Mouse (Mus musculus) neural tube, embryonic 13.5 days (tissue): ENCODE measurements around the gene Josd2. TPM values are rescaled to one million over a fixed set of nuclear protein-coding genes. Genes with fewer than 3 reads are reported as not detected.

ENCODE experiments used
- ATAC-seq: fragments of 200-750 bp; cut with Nextera tagmentation; 2 replicates; pipeline ENCODE4 v1.8.0; 2017; ENCODE audit warnings: low read depth, mild to moderate bottlenecking, moderate TSS enrichment, moderate library complexity
- H3K27ac ChIP-seq: fragments of 300-500 bp; sonication (generic); replicated peaks from 2 replicates; pipeline ENCODE4 v1.5.1; 2015; ENCODE audit warnings: moderate library complexity, mild to moderate bottlenecking, inconsistent platforms
- H3K27me3 ChIP-seq: fragments of 300-500 bp; sonication (generic); 2 replicates; pipeline ENCODE4 v1.6.1; 2015; ENCODE audit warnings: mild to moderate bottlenecking, inconsistent platforms
- H3K36me3 ChIP-seq: fragments of 300-500 bp; sonication (generic); 2 replicates; pipeline ENCODE4 v1.6.1; 2015; ENCODE audit warnings: mild to moderate bottlenecking, inconsistent platforms
- H3K4me1 ChIP-seq: fragments of 300-500 bp; sonication (generic); replicated peaks from 2 replicates; pipeline ENCODE4 v1.6.1; 2015; ENCODE audit warnings: inconsistent platforms
- H3K4me2 ChIP-seq: fragments of 300-500 bp; sonication (generic); 2 replicates; pipeline ENCODE4 v1.6.1; 2015; ENCODE audit warnings: inconsistent platforms, mild to moderate bottlenecking, moderate library complexity
- H3K4me3 ChIP-seq: fragments of 300-500 bp; sonication (generic); 2 replicates; pipeline ENCODE4 v1.5.1; 2015; ENCODE audit warnings: mild to moderate bottlenecking, inconsistent platforms
- H3K9ac ChIP-seq: fragments of 300-500 bp; sonication (generic); 2 replicates; pipeline ENCODE4 v1.6.1; 2015; ENCODE audit warnings: moderate library complexity, mild to moderate bottlenecking, inconsistent platforms
- H3K9me3 ChIP-seq: fragments of 300-500 bp; sonication (generic); 2 replicates; pipeline ENCODE4 v1.6.1; 2016; ENCODE audit warnings: inconsistent platforms
- WGBS: fragments of 180-500 bp; shearing (Covaris S2); methylation state at CpG from one replicate; pipeline ENCODE4 v1.1.7; 2015; 5-methylcytosine and 5-hydroxymethylcytosine counted together
- polyA plus RNA-seq: library from polyadenylated mRNA; unstranded; fragments of >200 nt; fragmentation: Nextera tagmentation; extraction: Ambion mirVana; gene quantifications from 2 replicates; pipeline ENCODE4 v1.2.1, GENCODE M21; 2015

Gene Josd2
- polyA plus RNA-seq, 1 experiment from 2014 or later = 49.9 TPM

GRCm38 (mm10) chr7:44495992-44496770 is 28.4 kb downstream of the Josd2 start, which contains the start of the genes Emc10 and Fam71e1:
Gene Emc10 (minus strand): TSS chr7:44496529.
Gene Fam71e1 (plus strand): TSS chr7:44496581.
- peak within 1 kb of the TSS; percentile 85 for H3K4me2 ChIP-seq
- WGBS = 1% methylated on average over 58 of the region's 58 CpGs

GRCm38 (mm10) chr7:44496771-44497109 is 29.0 kb downstream of the Josd2 start:
- peaks cover 25% of the 10 kb centered on the region for H3K36me3 ChIP-seq
- no peaks in the 10 kb centered on the region for H3K27me3 ChIP-seq
- no peak for ATAC-seq
- peak overlapping the region; percentile 95 for H3K9ac ChIP-seq
- peak overlapping the region; percentile 86 for H3K4me3 ChIP-seq
- peak overlapping the region; percentile 85 for H3K4me2 ChIP-seq
- H3K4me1 ChIP-seq = peaks cover 32% of the 10 kb centered on the region
- no peaks in the 10 kb centered on the region for H3K9me3 ChIP-seq
- peak overlapping the region; percentile 95 for H3K27ac ChIP-seq
- under 1% methylated on average over 26 of the region's 26 CpGs for WGBS

More at GRCm38 (mm10) chr7:44495992-44496770, 28.4 kb downstream of the Josd2 start, which contains the start of the genes Emc10 and Fam71e1:
- Histone ChIP-seq H3K9me3 (no peaks in the 10 kb centered on the region), H3K36me3 (peaks cover 30% of the 10 kb centered on the region), H3K4me3 (peak within 1 kb of the TSS; percentile 86), H3K27me3 (no peaks in the 10 kb centered on the region), H3K4me1 (peaks cover 32% of the 10 kb centered on the region), H3K27ac (peak within 1 kb of the TSS; percentile 95), H3K9ac (peak within 1 kb of the TSS; percentile 95)
- peak; percentile 96 for ATAC-seq

GRCm38 (mm10) chr7:44497361-44498055 is 29.7 kb downstream of the Josd2 start:
- Histone ChIP-seq H3K27me3 (no peaks in the 10 kb centered on the region), H3K27ac (peak overlapping the region; percentile 95), H3K9me3 (no peaks in the 10 kb centered on the region), H3K36me3 (peaks cover 17% of the 10 kb centered on the region), H3K4me3 (peak overlapping the region; percentile 86), H3K9ac (peak overlapping the region; percentile 95), H3K4me1 (peaks cover 32% of the 10 kb centered on the region), H3K4me2 (peak overlapping the region; percentile 85)
- ATAC-seq = no peak
- 88% methylated on average over 10 of the region's 10 CpGs for WGBS

DNA sequence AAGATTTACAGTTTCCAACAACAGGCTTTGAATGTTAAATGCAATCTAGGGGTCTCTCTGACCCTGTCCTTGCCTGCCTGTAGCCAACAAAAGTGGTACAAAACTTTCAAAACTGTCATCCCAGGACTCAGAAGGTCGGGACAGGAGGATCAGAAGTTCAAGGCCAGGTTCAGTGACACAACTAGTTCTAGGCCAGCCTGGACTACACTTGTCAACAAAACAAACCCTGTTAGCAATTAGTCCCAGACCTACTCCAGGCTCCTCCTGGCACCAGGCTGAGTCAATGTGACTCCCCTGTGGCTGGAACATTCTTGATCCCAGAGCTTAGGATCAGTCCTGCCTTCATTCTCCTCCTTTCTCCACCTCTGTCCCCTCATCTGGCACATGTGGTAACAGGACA is 31.1 kb downstream of the Josd2 start:
- 81% methylated on average over 1 of the region's 1 CpGs for WGBS
- H3K9ac ChIP-seq = no peak overlapping the region
- peaks cover 3% of the 10 kb centered on the region; the same call in 1 of the 2 replicates for H3K27me3 ChIP-seq

DNA sequence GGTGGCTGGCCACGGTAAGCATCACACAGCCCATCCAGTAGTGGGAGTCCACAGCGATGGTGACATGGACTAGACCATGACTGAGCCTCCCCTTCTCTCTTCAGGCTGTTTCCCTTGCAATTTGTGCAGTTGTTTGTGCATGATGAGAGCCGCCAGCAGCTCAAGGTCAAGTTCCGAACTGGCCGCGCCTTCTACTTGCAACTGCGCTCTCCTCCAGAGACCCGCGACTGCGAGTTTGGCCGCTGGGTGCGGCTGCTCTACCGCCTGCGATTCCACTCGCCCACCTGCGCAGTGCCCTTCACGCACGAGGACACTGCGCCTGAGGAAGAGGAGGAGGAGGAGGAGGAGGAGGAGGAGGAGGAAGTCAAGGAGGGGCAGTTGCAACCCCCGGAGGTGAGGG is 32.3 kb downstream of the Josd2 start:
- Histone ChIP-seq H3K4me2 (no peak overlapping the region), H3K9me3 (no peaks in the 10 kb centered on the region), H3K36me3 (no peaks in the 10 kb centered on the region), H3K4me3 (no peak overlapping the region), H3K27ac (no peak overlapping the region), H3K27me3 (peaks cover 3% of the 10 kb centered on the region; the same call in 1 of the 2 replicates), H3K9ac (no peak overlapping the region), H3K4me1 (peaks cover 19% of the 10 kb centered on the region)
- ATAC-seq = no peak
- WGBS = 58% methylated on average over 20 of the region's 20 CpGs

More for the DNA sequence above, 31.1 kb downstream of the Josd2 start:
- H3K4me3 ChIP-seq = no peak overlapping the region
- H3K27ac ChIP-seq = no peak overlapping the region
- H3K4me1 ChIP-seq = peaks cover 30% of the 10 kb centered on the region
- H3K9me3 ChIP-seq = no peaks in the 10 kb centered on the region
- H3K4me2 ChIP-seq = no peak overlapping the region
- no peak for ATAC-seq
- peaks cover 4% of the 10 kb centered on the region; the same call in 1 of the 2 replicates for H3K36me3 ChIP-seq

DNA sequence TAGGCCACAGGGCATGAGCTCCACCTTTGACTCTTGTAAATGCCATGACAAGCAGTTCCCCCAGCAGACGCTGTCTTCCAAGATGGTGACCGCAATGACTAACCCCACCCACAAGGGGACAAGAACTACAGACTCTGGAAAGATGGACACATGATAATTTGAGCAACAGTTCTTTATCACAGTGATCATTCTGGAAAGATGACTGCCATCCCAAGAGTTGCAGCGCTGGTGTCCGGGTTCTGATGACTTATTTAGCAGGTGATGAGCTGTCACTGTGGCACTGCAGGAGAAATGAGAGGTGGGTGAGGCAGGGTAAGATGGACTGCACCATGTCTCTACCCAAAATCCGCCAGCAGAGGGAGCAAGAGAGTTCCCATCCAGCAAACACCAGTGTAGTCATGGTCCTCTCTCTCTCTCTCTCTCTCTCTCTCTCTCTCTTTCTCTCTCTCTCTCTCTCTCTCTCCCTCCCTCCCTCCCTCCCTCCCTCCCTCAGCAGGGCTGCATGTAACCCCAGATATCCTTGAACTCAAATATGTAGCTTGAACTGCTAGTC is 33.9 kb downstream of the Josd2 start:
- peak; percentile 37; the same call in 1 of the 2 replicates for ATAC-seq
- 32% methylated on average over 5 of the region's 5 CpGs for WGBS
- no peaks in the 10 kb centered on the region for H3K36me3 ChIP-seq

DNA sequence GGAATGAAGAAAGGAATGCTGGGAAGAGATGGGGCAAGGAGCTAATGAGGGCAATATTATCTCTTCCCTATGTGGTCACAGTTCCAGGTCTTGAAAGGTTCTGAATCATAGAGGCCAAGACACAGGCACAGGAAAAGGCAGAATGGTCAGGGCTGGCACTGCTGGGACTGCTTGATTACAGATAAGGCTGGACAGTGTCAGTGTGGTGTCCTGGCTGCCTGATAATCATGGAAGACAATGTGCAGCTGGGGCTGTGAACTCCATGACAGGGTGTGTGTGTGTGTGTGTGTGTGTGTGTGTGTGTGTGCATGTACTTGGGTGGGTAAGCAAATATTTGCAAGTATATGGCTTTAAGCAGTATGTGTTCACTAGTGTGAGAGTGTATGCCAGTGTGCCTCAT is 39.7 kb downstream of the Josd2 start:
- Histone ChIP-seq H3K27ac (no peak overlapping the region), H3K4me2 (no peak overlapping the region), H3K9me3 (no peaks in the 10 kb centered on the region), H3K27me3 (peaks cover 27% of the 10 kb centered on the region), H3K9ac (no peak overlapping the region), H3K4me3 (no peak overlapping the region), H3K36me3 (no peaks in the 10 kb centered on the region), H3K4me1 (no peaks in the 10 kb centered on the region)
- no peak for ATAC-seq

More for the DNA sequence above, 33.9 kb downstream of the Josd2 start:
- no peak overlapping the region for H3K9ac ChIP-seq
- H3K27ac ChIP-seq = no peak overlapping the region
- peaks cover 3% of the 10 kb centered on the region; the same call in 1 of the 2 replicates for H3K27me3 ChIP-seq
- H3K9me3 ChIP-seq = no peaks in the 10 kb centered on the region
- no peak overlapping the region for H3K4me3 ChIP-seq
- H3K4me1 ChIP-seq = peaks cover 11% of the 10 kb centered on the region
- H3K4me2 ChIP-seq = no peak overlapping the region

DNA sequence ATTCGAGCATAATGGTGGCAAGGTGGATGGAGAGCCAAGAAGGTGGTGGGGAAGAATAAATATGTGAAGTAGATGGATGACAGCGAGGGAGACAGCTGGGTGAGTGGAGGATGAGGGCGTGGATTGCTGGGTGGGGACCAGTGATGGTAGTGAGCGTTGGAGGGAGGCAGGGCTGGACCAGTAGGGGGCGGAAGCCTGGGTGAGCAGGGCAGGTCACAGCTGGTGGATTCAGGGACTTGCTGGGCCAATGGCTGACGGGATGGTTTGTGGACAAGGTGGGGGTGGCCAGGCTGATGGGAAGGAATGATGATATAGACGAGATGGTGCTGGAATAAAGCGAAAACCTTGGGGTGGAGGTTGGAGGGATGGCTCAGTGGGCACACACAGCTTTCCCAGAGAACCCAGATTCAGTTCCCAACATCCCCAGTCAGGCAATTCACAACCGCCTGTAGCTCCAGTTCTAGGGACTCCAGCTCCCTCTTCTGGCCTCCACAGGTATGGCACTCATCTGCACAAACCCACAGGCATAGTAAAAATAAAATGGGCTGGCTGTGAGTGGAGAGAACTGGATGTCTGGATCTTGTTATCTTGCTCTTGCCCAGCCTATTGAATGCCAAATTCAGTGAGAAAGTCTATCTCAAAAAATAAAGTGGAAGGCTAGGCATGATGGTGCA is 51.6 kb downstream of the Josd2 start:
- Histone ChIP-seq H3K4me2 (no peak overlapping the region), H3K9me3 (no peaks in the 10 kb centered on the region), H3K27ac (no peak overlapping the region), H3K4me3 (no peak overlapping the region), H3K4me1 (peaks cover 5% of the 10 kb centered on the region; the same call in 1 of the 2 replicates), H3K36me3 (no peaks in the 10 kb centered on the region), H3K9ac (no peak overlapping the region), H3K27me3 (peaks cover 47% of the 10 kb centered on the region)
- no peak for ATAC-seq
- WGBS = 68% methylated on average over 9 of the region's 9 CpGs

- no peak for ATAC-seq
- no peak overlapping the region for H3K4me2 ChIP-seq
- no peak overlapping the region for H3K9ac ChIP-seq
- no peaks in the 10 kb centered on the region for H3K9me3 ChIP-seq
- peaks cover 63% of the 10 kb centered on the region for H3K27me3 ChIP-seq
- no peak overlapping the region for H3K4me3 ChIP-seq
- no peaks in the 10 kb centered on the region for H3K36me3 ChIP-seq
- WGBS = 66% methylated on average over 3 of the region's 3 CpGs
- peaks cover 10% of the 10 kb centered on the region for H3K4me1 ChIP-seq
- no peak overlapping the region for H3K27ac ChIP-seq
Observed at GRCm38 (mm10) chr7:44520990-44521389, 53.2 kb downstream of the Josd2 start.
